Mouse (Mus musculus) ovary, postnatal 14 days (tissue): ENCODE measurements around the gene Hsd17b12.

Experiments used
- DNase-seq: peaks from one replicate; pipeline ENCODE4 v3.0.0; 2022; ENCODE audit warnings: low spot score

Hsd17b12 gene

GRCm38 (mm10) chr2:94157592-94158519, at the start of gene Hsd17b12:
Hsd17b12 (minus strand) TSS chr2:94157964.
- peak; percentile 88 for DNase-seq

GRCm38 (mm10) chr2:94184906-94185305, 27.1 kb upstream of the Hsd17b12 start:
- DNase-seq = no peak

- DNase-seq = no peak
Measured at GRCm38 (mm10) chr2:94184142-94184541, 26.4 kb upstream of the Hsd17b12 start.

GRCm38 (mm10) chr2:94179030-94179407, 21.3 kb upstream of the Hsd17b12 start:
- no peak for DNase-seq

GRCm38 (mm10) chr2:94178321-94179029, 20.7 kb upstream of the Hsd17b12 start:
- DNase-seq = peak; percentile 74

GRCm38 (mm10) chr2:94177294-94177693, 19.5 kb upstream of the Hsd17b12 start:
- DNase-seq = no peak

GRCm38 (mm10) chr2:94176381-94176780, 18.6 kb upstream of the Hsd17b12 start:
- no peak for DNase-seq

- no peak for DNase-seq
Measured at GRCm38 (mm10) chr2:94173549-94173948, 15.8 kb upstream of the Hsd17b12 start.

GRCm38 (mm10) chr2:94163207-94163606, 5.4 kb upstream of the Hsd17b12 start:
- no peak for DNase-seq

GRCm38 (mm10) chr2:94162141-94162540, 4.4 kb upstream of the Hsd17b12 start:
- DNase-seq = no peak

GRCm38 (mm10) chr2:94158520-94158884, 738 bp upstream of the Hsd17b12 start:
- no peak for DNase-seq

- DNase-seq = no peak
Measured at GRCm38 (mm10) chr2:94157051-94157450, 713 bp downstream of the Hsd17b12 start.

GRCm38 (mm10) chr2:94145146-94145542, 12.6 kb downstream of the Hsd17b12 start:
- DNase-seq = no peak

- no peak for DNase-seq
Measured at GRCm38 (mm10) chr2:94144520-94145145, 13.1 kb downstream of the Hsd17b12 start.

- no peak for DNase-seq
Measured at GRCm38 (mm10) chr2:94141293-94141692, 16.5 kb downstream of the Hsd17b12 start.

- DNase-seq = no peak
Measured at GRCm38 (mm10) chr2:94138469-94139390, 19.0 kb downstream of the Hsd17b12 start.

GRCm38 (mm10) chr2:94136837-94137236, 20.9 kb downstream of the Hsd17b12 start:
- DNase-seq = no peak

- DNase-seq = no peak
Measured at GRCm38 (mm10) chr2:94128496-94128895, 29.3 kb downstream of the Hsd17b12 start.

- DNase-seq = no peak
Measured at GRCm38 (mm10) chr2:94122182-94123041, 35.4 kb downstream of the Hsd17b12 start.

- DNase-seq = no peak
Measured at GRCm38 (mm10) chr2:94103758-94104157, 54.0 kb downstream of the Hsd17b12 start.

- DNase-seq = no peak
Measured at GRCm38 (mm10) chr2:94089901-94090300, 67.9 kb downstream of the Hsd17b12 start.
